Mouse (Mus musculus): ENCODE results near the gene 1700092M07Rik.

DNA sequence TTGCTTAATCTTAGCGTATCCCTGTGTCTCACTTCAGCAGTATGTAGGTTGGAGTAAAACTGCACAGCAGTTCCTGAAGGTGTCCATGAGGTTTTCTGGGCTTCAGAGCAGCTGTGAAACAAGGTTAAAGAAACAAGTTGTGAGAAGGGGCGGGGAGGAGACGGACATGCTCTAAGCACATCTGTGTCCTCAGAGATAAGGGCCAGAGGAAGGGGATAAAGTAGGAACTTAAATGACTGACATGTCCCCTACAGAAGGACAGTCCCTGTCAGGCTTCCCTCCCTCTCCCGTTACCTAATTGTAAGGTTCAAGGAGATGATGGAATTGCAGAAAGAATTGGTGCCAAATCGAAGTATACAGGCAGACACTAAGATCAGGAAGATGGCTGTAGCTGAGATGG lies 32.5 kb downstream of the 1700092M07Rik start:
- TF ChIP-seq CTCF (IDR thresholded peaks at IDR 0.05; ENCODE audit: low read depth) (no peak), EP300 (IDR thresholded peaks at IDR 0.05; ENCODE audit: low read depth) (no peak)

Data from liver, embryonic 14.5 days (tissue).